Mouse (Mus musculus): ENCODE measurements around the gene BC028528.

DNA sequence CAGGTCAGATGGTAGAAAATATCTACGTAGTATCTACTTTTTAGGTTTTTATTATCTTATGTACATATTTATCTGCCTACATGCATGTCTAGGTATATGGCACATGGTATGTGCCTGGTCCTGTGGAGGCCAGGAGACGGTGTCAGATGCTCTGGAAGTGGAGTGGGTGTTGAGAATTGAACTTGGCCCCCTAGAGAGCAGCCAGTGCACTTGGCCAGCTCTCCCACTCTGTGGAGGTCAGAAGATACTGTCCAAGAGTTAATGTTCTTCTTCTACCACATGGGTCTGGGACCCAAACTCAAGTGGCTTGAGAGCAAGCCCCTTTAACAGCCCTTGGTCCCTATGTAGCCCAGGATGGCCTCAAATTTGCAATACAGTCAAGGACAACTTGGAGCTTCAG is 24.4 kb downstream of the BC028528 start:
- TF ChIP-seq EP300 (IDR thresholded peaks at IDR 0.05; ENCODE audit: insufficient read depth, low read depth, low read length), result no peak
- TF ChIP-seq CTCF (IDR thresholded peaks at IDR 0.05), result no peak
